Mouse (Mus musculus): Measurements from ENCODE around the gene Dnase1l3. TPM values are rescaled to one million over a fixed set of nuclear protein-coding genes. Genes with fewer than 3 reads are reported as not detected.
"Not testable (repeated sequence)": the region's sequence is repeated elsewhere in the genome, so short reads cannot be mapped to it uniquely, and the experiment has no call there.

Dnase1l3 gene
- polyA plus RNA-seq, 1 experiment from 2014 or later = 0.06 TPM

DNA sequence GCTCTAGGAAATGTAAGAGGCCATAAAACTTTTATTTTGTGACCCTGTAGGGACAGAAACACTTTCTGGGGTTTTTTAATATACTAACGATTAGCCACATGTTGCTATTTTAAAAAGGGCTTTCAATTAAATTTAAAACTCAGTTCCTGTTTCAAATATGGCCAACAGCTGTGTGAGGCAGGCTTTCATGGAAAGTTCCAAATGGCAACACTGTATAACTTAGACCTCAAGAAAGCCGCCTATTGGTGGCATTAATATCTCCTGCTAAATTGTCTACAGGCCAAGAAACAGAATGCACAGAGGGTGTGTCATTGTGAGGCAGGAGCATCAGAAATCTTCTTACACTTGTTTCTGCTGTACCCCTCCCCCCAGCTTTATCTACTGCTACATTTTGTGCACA is 13.1 kb upstream of the Dnase1l3 start:
- Histone ChIP-seq H3K4me3 (no peak overlapping the region), H3K9ac (no peak overlapping the region), H3K9me3 (no peaks in the 10 kb centered on the region), H3K4me1 (peaks cover 14% of the 10 kb centered on the region), H3K27me3 (replicated peaks) (no peaks in the 10 kb centered on the region), H3K36me3 (replicated peaks) (no peaks in the 10 kb centered on the region), H3K4me2 (no peak overlapping the region), H3K27ac (no peak overlapping the region)
- WGBS = 90% methylated on average over 2 of the region's 2 CpGs
- ATAC-seq (replicated peaks) = no peak

DNA sequence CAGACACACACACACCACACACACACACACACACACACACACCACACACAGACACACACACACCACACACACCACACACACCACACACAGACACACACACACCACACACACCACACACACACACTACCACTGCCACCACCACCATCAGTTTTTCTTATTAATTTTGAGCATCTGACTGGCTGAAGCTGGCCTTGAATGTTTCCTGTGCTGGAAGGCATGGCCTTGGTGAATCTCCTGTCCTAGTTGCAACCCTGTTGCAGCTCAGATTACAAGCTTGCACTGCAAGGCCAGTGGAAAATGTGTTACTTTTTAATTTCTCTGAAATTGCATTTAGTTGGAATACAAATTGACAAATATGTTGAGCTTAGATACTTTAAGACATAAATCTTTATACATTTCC is 12.7 kb upstream of the Dnase1l3 start:
- peaks cover under 1% of the 10 kb centered on the region; the same call in 1 of the 2 replicates for H3K27me3 ChIP-seq (replicated peaks)
- H3K4me1 ChIP-seq = peaks cover 16% of the 10 kb centered on the region
- H3K9ac ChIP-seq = no peak overlapping the region
- H3K9me3 ChIP-seq = no peaks in the 10 kb centered on the region
- H3K4me2 ChIP-seq = no peak overlapping the region
- no peaks in the 10 kb centered on the region for H3K36me3 ChIP-seq (replicated peaks)
- H3K4me3 ChIP-seq = no peak overlapping the region
- no peak overlapping the region for H3K27ac ChIP-seq
- no peak for ATAC-seq (replicated peaks)

DNA sequence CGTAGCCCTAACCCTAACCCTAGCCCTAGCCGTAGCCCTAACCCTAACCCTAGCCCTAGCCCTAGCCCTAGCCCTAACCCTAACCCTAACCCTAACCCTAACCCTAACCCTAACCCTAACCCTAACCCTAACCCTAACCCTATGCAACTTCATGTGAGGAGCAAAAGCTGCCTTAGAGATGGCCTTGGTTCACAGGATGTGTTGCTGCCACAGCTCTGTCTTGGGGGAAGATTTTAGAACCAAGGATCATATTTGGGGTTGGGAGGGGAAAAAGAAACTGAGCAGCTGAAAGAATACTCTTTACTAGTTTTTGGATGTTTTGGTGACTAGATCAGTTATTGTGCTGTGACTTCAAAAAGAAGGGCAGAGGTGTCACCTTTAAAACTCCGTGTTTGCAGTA is 11.7 kb upstream of the Dnase1l3 start:
- not testable (repeated sequence) for H3K36me3 ChIP-seq (replicated peaks); H3K9me3 ChIP-seq; H3K4me2 ChIP-seq; ATAC-seq (replicated peaks); H3K4me3 ChIP-seq; H3K27me3 ChIP-seq (replicated peaks); H3K27ac ChIP-seq; H3K9ac ChIP-seq
- 64% methylated on average over 3 of the region's 3 CpGs for WGBS
- H3K4me1 ChIP-seq = peaks cover 18% of the 10 kb centered on the region

DNA sequence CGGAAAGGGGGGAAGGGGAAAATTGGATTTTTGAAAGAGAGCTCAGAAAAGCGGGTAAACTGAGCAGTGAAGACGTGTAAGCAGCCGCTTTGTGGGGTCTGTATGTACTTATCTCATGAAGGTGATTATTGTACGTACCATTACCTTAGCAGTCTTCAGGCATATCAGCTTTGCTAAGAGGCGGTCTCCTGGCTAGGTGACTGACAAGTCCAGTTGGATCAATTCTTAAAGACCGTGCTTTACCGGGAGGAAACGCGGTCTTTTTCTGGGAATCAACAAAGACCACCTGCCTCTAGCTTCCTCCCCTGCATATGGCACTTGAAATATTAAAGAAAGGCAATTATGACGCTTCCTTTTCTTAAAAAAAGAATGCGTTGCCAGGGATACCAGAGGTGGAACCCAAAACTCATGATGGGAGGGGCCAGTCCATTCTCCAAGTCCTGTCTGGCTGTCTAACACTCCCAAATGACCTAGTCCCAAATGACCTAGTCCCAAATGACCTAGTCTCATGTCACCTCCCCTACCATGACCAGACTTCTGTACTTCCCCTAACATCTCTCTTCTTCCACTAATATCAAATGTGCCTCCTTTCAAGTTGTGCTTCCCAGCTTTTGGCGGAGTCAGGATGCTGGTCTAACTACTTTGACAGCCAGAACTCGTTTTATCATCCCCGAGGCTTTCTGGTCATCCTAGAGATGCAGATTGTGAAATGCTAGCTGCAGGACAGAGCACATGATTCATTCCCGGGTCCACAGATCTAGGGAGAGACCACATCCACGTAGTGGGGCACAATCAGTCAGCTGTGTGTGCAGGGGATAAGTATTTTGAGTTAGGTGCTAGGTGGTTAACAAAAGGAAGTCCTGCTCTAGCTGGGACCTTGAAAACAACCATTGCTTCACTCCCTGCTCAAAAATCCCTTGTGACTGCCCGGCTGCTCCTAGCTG is 9.6 kb upstream of the Dnase1l3 start:
- no peaks in the 10 kb centered on the region for H3K9me3 ChIP-seq
- H3K36me3 ChIP-seq (replicated peaks) = no peaks in the 10 kb centered on the region
- peak overlapping the region; percentile 64 for H3K4me3 ChIP-seq
- WGBS = 31% methylated on average over 18 of the region's 18 CpGs
- peak overlapping the region; percentile 80 for H3K4me2 ChIP-seq
- ATAC-seq (replicated peaks) = peak; percentile 11
- H3K27ac ChIP-seq = peak overlapping the region; percentile 85
- peak overlapping the region; percentile 63 for H3K9ac ChIP-seq
- H3K4me1 ChIP-seq = peaks cover 18% of the 10 kb centered on the region
- peaks cover 15% of the 10 kb centered on the region for H3K27me3 ChIP-seq (replicated peaks)

DNA sequence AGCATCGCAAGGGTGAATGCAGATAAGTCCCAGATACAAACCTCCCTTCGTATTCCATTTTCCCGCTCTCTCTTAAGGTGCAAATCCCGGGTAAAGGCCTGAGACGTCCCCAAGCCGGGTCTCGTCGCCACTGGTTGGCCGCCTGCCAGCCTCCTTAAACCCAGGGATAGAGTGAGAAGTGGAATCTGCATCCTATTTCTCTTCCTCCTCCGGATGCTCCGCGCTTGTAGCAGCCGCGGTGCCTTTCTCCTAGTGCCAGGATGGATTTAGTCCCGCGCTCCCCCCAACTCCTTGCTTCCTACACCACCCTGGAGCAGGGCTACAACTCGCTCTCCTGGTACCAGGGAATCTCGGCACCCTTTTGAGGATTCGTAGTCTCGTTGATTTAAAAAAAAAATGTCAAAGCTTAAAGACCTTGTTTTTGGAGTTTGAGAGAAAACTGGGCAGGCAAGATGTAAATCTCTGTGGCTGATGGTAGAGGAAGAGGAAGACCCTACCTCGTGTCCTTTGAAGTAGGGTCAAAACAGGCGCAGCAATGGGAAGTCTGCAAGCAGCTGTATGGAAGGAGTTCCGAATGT is 8.8 kb upstream of the Dnase1l3 start:
- peak; percentile 79 for ATAC-seq (replicated peaks)
- peak overlapping the region; percentile 64 for H3K4me3 ChIP-seq
- peaks cover 18% of the 10 kb centered on the region for H3K4me1 ChIP-seq
- no peaks in the 10 kb centered on the region for H3K9me3 ChIP-seq
- peak overlapping the region; percentile 63 for H3K9ac ChIP-seq
- peaks cover 15% of the 10 kb centered on the region for H3K27me3 ChIP-seq (replicated peaks)
- H3K27ac ChIP-seq = peak overlapping the region; percentile 85
- WGBS = under 1% methylated on average over 23 of the region's 23 CpGs
- H3K4me2 ChIP-seq = peak overlapping the region; percentile 80
- no peaks in the 10 kb centered on the region for H3K36me3 ChIP-seq (replicated peaks)

DNA sequence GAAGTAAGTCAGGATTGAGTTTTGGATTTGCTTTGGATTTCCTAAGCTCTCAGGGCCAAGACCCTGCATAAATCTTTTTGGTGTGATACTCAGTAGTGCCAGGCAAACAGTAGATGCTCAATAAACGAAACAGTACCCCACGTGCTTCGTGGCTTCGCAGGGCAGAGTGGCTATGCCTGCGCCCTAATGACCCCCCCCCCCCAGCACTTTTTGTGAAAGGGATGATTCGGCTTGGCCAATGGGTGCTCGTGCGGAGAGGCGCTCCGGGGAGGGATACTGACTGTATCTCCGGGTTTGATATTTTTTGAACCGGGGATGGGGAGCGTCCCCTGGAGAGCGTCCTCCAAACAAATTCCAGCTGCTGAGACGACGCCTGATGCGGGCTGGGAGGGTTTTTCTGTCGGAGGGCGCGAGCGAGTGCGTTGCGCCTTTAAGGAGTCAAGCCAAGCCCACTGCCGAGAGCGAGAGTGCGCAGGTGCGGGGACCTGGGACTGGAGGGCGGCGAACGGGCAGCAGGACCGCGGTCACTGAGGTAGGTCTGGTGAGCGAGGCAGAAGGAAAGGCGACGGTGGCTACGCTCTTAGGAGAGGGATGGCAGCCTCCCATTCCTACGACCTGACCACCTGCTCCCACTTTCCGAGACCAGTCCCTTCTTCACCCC is 8.2 kb upstream of the Dnase1l3 start, which contains the start of gene Abhd6:
Gene Abhd6 (plus strand): TSS at position 471 of the 661 bp plus-strand sequence.
- peaks cover 18% of the 10 kb centered on the region for H3K4me1 ChIP-seq
- H3K27me3 ChIP-seq (replicated peaks) = peaks cover 15% of the 10 kb centered on the region
- peak within 1 kb of the TSS; percentile 64 for H3K4me3 ChIP-seq
- H3K27ac ChIP-seq = peak within 1 kb of the TSS; percentile 85
- H3K9ac ChIP-seq = peak within 1 kb of the TSS; percentile 63
- 2% methylated on average over 38 of the region's 38 CpGs for WGBS
- peak; percentile 93 for ATAC-seq (replicated peaks)
- no peaks in the 10 kb centered on the region for H3K9me3 ChIP-seq
- no peaks in the 10 kb centered on the region for H3K36me3 ChIP-seq (replicated peaks)
- peak within 1 kb of the TSS; percentile 80 for H3K4me2 ChIP-seq

DNA sequence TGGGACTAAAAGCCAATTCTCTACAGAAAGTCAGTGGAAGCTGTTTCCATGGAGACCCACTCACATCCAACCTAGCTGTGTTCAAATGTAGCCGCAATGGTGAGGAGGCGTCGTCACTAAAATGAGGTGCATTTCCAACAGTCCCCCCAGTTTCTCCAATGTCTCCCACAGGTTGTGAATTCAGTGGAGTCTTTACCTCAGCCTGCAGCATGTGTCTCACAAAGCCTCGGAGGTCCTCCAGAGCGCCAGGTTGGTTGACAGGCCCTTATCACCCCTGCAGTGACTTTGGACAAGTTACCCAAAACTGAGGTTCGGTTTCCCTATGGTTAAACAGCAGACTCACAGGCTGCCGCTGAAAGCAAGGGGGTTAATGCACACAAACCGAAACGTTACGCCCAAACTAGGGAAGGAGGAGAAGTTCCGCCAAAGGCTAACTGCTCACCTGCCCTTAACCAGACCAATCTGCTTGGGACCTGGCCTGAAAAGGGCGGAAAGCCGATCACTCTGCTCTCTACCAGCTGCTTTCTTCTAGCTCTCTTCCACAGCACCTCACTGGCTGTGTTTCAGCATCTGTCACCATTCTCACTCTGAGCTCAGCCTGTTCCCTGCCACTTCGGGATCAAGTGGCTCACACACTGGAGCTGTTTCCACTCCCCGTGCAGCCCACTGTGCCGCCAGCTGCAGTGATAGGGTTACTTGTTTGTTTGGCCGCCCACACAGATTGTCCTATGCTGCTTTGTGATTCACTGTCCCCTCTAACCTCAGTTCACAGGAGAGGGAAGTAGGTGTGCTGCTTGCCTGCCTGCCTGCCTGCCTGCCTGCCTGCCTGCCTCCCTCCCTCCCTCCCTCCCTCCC is 6.7 kb upstream of the Dnase1l3 start:
- 29% methylated on average over 17 of the region's 17 CpGs for WGBS
- Histone ChIP-seq H3K27me3 (replicated peaks) (peaks cover 15% of the 10 kb centered on the region), H3K4me3 (no peak overlapping the region), H3K36me3 (replicated peaks) (no peaks in the 10 kb centered on the region), H3K4me2 (no peak overlapping the region), H3K4me1 (peaks cover 20% of the 10 kb centered on the region), H3K27ac (no peak overlapping the region), H3K9me3 (no peaks in the 10 kb centered on the region), H3K9ac (no peak overlapping the region)
- no peak for ATAC-seq (replicated peaks)

DNA sequence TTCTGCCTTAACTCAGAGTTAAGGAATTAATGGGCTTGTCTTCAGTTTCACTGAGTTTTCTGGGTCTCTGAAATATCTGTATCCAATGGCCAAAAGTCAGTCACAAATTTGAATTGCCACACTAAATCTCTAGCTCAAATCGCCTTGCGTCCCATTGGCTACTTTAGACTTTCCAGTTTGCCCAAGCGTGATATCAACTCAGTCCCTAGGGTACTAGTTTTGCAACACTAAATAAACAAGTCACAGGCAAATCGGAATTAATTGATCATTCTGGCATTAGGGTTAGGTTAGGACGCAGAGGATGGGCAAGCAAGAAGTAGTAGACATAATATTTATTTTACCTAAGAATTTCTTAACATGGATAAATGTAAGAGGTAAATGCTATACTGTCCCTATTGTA is 5.9 kb upstream of the Dnase1l3 start:
- Histone ChIP-seq H3K4me3 (no peak overlapping the region), H3K27ac (no peak overlapping the region), H3K4me1 (peaks cover 20% of the 10 kb centered on the region), H3K9me3 (no peaks in the 10 kb centered on the region), H3K36me3 (replicated peaks) (no peaks in the 10 kb centered on the region), H3K27me3 (replicated peaks) (peaks cover 15% of the 10 kb centered on the region), H3K4me2 (no peak overlapping the region), H3K9ac (no peak overlapping the region)
- WGBS = 91% methylated on average over 5 of the region's 5 CpGs
- ATAC-seq (replicated peaks) = no peak

DNA sequence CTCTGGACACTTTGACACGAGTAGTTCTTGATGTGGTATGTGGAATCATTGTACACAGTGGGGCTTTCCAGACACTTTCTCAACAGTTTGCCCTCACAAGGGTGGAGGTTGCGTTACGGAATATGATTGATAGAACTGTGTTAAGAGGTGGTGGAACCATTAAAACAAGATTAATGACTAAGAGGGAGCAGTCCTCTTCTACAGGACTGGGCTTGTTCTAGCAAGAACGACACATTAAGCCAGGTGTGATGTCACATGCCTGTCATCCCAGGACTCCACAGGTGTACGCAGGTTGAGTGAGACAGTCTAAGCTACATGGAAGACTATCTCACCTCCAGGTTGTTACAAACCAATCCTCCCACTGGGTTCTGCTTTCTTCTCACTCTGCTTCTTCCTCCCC is 5.1 kb upstream of the Dnase1l3 start:
- peaks cover 15% of the 10 kb centered on the region for H3K27me3 ChIP-seq (replicated peaks)
- ATAC-seq (replicated peaks) = no peak
- H3K36me3 ChIP-seq (replicated peaks) = no peaks in the 10 kb centered on the region
- peaks cover 18% of the 10 kb centered on the region for H3K4me1 ChIP-seq
- no peak overlapping the region for H3K9ac ChIP-seq
- H3K4me3 ChIP-seq = no peak overlapping the region
- no peaks in the 10 kb centered on the region for H3K9me3 ChIP-seq
- no peak overlapping the region for H3K4me2 ChIP-seq
- WGBS = 85% methylated on average over 5 of the region's 5 CpGs
- no peak overlapping the region for H3K27ac ChIP-seq

DNA sequence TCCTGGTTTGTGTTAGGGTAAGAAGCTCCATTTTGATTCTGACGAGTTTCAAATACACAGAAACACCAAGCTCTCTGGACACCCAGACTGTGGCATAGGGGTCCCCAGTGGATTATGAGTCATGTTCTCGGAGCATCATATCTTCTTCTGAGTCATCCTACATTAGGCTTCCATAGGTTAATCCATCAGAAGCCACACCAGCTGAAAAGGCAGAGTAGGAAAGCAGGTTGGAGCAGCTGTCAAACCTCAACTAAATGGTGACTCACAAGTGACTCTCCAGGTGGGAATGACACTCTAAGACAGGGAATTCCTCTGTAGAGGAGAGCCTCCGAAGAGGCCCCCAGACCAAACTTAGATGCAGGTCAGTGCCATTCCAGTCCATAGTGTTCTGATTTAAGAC is 4.7 kb upstream of the Dnase1l3 start:
- 82% methylated on average over 3 of the region's 3 CpGs for WGBS
- no peaks in the 10 kb centered on the region for H3K9me3 ChIP-seq
- no peak for ATAC-seq (replicated peaks)
- no peaks in the 10 kb centered on the region for H3K36me3 ChIP-seq (replicated peaks)
- peaks cover 14% of the 10 kb centered on the region for H3K4me1 ChIP-seq
- H3K27me3 ChIP-seq (replicated peaks) = peaks cover 15% of the 10 kb centered on the region
- H3K4me2 ChIP-seq = no peak overlapping the region
- no peak overlapping the region for H3K27ac ChIP-seq
- H3K4me3 ChIP-seq = no peak overlapping the region
- no peak overlapping the region for H3K9ac ChIP-seq

DNA sequence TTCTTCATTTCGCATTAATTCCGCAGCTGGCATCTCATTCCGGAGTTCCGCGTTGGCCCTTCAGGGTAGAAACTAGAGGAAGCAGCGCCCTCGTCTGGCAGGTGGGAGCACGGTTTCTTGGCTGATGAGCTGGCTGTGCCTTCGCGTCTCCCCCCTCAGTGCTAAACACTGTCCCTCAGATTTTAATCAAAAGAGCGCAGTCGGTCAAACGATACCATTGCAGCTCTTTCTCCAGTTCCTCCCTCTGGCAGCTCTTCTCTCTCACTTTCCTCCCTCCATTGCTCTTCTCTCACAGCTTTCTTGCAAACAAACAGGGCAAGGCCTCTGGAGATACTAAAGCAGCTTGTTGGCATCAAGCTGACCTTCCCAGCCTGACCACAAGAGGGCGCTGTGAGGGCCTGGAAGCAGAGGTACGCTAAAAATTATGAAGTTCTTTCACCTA is 2.9 kb upstream of the Dnase1l3 start:
- Histone ChIP-seq H3K36me3 (replicated peaks) (no peaks in the 10 kb centered on the region), H3K9me3 (no peaks in the 10 kb centered on the region), H3K9ac (no peak overlapping the region), H3K4me2 (peak overlapping the region; percentile 43), H3K27me3 (replicated peaks) (peaks cover 15% of the 10 kb centered on the region), H3K4me1 (peaks cover 6% of the 10 kb centered on the region; the same call in 1 of the 2 replicates), H3K4me3 (peak overlapping the region; percentile 20; the same call in 1 of the 2 replicates), H3K27ac (peak overlapping the region; percentile 59; the same call in 1 of the 2 replicates)
- ATAC-seq (replicated peaks) = peak; percentile 55
- 2% methylated on average over 15 of the region's 15 CpGs for WGBS

All from midbrain, embryonic 15.5 days (tissue).